Mouse (Mus musculus): ENCODE measurements at regions not wholly inside any gene's neighbourhood (a gene's known extent, or its start where the extent isn't known, plus 50 kb on each side); places are given as distances from the start of the nearest gene placed in this dataset.

GRCm38 (mm10) chr8:107833481-107833880 is 109.0 kb upstream of the Zfhx3 start:
- no peak overlapping the region for H3K27ac ChIP-seq (replicated peaks; ENCODE audit: insufficient read depth, low read depth, low read length)
- H3K36me3 ChIP-seq (ENCODE audit: control insufficient read depth, insufficient read depth, low read length), result no peaks in the 10 kb centered on the region
- no peaks in the 10 kb centered on the region for H3K27me3 ChIP-seq (ENCODE audit: control insufficient read depth, insufficient read depth, low read length)
- no peak for DNase-seq (ENCODE audit: extremely low read depth, low read depth, low spot score)
- no peaks in the 10 kb centered on the region for H3K79me2 ChIP-seq (ENCODE audit: control insufficient read depth, insufficient read depth, low read length)
- no peak overlapping the region for H3K9ac ChIP-seq (ENCODE audit: low read depth, low read length)
- no peaks in the 10 kb centered on the region for H3K4me1 ChIP-seq (ENCODE audit: control insufficient read depth, insufficient read depth, low read length)
- WGBS, result 91% methylated on average over 10 of the region's 10 CpGs
- no peak for TF ChIP-seq POLR2A (IDR thresholded peaks at IDR 0.05; ENCODE audit: extremely low read depth, insufficient read depth, low read length)
- TF ChIP-seq CTCF (IDR thresholded peaks at IDR 0.05; ENCODE audit: low read depth, low read length), result no peak
- no peak overlapping the region for H3K4me3 ChIP-seq (ENCODE audit: insufficient read depth, low read depth, low read length)

- Histone ChIP-seq H3K27ac (replicated peaks; ENCODE audit: insufficient read depth, low read depth, low read length) (no peak overlapping the region), H3K4me1 (ENCODE audit: control insufficient read depth, insufficient read depth, low read length) (no peaks in the 10 kb centered on the region), H3K79me2 (ENCODE audit: control insufficient read depth, insufficient read depth, low read length) (no peaks in the 10 kb centered on the region), H3K27me3 (ENCODE audit: control insufficient read depth, insufficient read depth, low read length) (no peaks in the 10 kb centered on the region), H3K4me3 (ENCODE audit: insufficient read depth, low read depth, low read length) (no peak overlapping the region), H3K36me3 (ENCODE audit: control insufficient read depth, insufficient read depth, low read length) (no peaks in the 10 kb centered on the region), H3K9ac (ENCODE audit: low read depth, low read length) (no peak overlapping the region)
- DNase-seq (ENCODE audit: extremely low read depth, low read depth, low spot score), result no peak
- no peak for TF ChIP-seq POLR2A (IDR thresholded peaks at IDR 0.05; ENCODE audit: extremely low read depth, insufficient read depth, low read length)
- TF ChIP-seq CTCF (IDR thresholded peaks at IDR 0.05; ENCODE audit: low read depth, low read length), result no peak
- WGBS, result 88% methylated on average over 3 of the region's 3 CpGs
Measured at GRCm38 (mm10) chr8:107846141-107846540, 96.3 kb upstream of the Zfhx3 start.

- no peaks in the 10 kb centered on the region for H3K4me1 ChIP-seq (ENCODE audit: control insufficient read depth, insufficient read depth, low read length)
- H3K4me3 ChIP-seq (ENCODE audit: insufficient read depth, low read depth, low read length), result no peak overlapping the region
- TF ChIP-seq CTCF (IDR thresholded peaks at IDR 0.05; ENCODE audit: low read depth, low read length), result no peak
- TF ChIP-seq POLR2A (IDR thresholded peaks at IDR 0.05; ENCODE audit: extremely low read depth, insufficient read depth, low read length), result no peak
- 84% methylated on average over 17 of the region's 17 CpGs for WGBS
- no peaks in the 10 kb centered on the region for H3K27me3 ChIP-seq (ENCODE audit: control insufficient read depth, insufficient read depth, low read length)
- no peak overlapping the region for H3K9ac ChIP-seq (ENCODE audit: low read depth, low read length)
- H3K36me3 ChIP-seq (ENCODE audit: control insufficient read depth, insufficient read depth, low read length), result no peaks in the 10 kb centered on the region
- no peaks in the 10 kb centered on the region for H3K79me2 ChIP-seq (ENCODE audit: control insufficient read depth, insufficient read depth, low read length)
- no peak overlapping the region for H3K27ac ChIP-seq (replicated peaks; ENCODE audit: insufficient read depth, low read depth, low read length)
- no peak for DNase-seq (ENCODE audit: extremely low read depth, low read depth, low spot score)
Measured at GRCm38 (mm10) chr8:107851236-107852043, 91.0 kb upstream of the Zfhx3 start.

GRCm38 (mm10) chr8:107859770-107860169 is 82.7 kb upstream of the Zfhx3 start:
- Histone ChIP-seq H3K4me1 (ENCODE audit: control insufficient read depth, insufficient read depth, low read length) (no peaks in the 10 kb centered on the region), H3K4me3 (ENCODE audit: insufficient read depth, low read depth, low read length) (no peak overlapping the region), H3K27ac (replicated peaks; ENCODE audit: insufficient read depth, low read depth, low read length) (no peak overlapping the region), H3K9ac (ENCODE audit: low read depth, low read length) (no peak overlapping the region), H3K79me2 (ENCODE audit: control insufficient read depth, insufficient read depth, low read length) (no peaks in the 10 kb centered on the region), H3K36me3 (ENCODE audit: control insufficient read depth, insufficient read depth, low read length) (no peaks in the 10 kb centered on the region), H3K27me3 (ENCODE audit: control insufficient read depth, insufficient read depth, low read length) (no peaks in the 10 kb centered on the region)
- TF ChIP-seq POLR2A (IDR thresholded peaks at IDR 0.05; ENCODE audit: extremely low read depth, insufficient read depth, low read length) (no peak), CTCF (IDR thresholded peaks at IDR 0.05; ENCODE audit: low read depth, low read length) (no peak)
- no peak for DNase-seq (ENCODE audit: extremely low read depth, low read depth, low spot score)
- 93% methylated on average over 4 of the region's 4 CpGs for WGBS

GRCm38 (mm10) chr8:107860251-107860650 is 82.2 kb upstream of the Zfhx3 start:
- no peak overlapping the region for H3K9ac ChIP-seq (ENCODE audit: low read depth, low read length)
- H3K27ac ChIP-seq (replicated peaks; ENCODE audit: insufficient read depth, low read depth, low read length), result no peak overlapping the region
- no peak for TF ChIP-seq CTCF (IDR thresholded peaks at IDR 0.05; ENCODE audit: low read depth, low read length)
- TF ChIP-seq POLR2A (IDR thresholded peaks at IDR 0.05; ENCODE audit: extremely low read depth, insufficient read depth, low read length), result no peak
- H3K79me2 ChIP-seq (ENCODE audit: control insufficient read depth, insufficient read depth, low read length), result no peaks in the 10 kb centered on the region
- H3K36me3 ChIP-seq (ENCODE audit: control insufficient read depth, insufficient read depth, low read length), result no peaks in the 10 kb centered on the region
- H3K4me3 ChIP-seq (ENCODE audit: insufficient read depth, low read depth, low read length), result no peak overlapping the region
- no peak for DNase-seq (ENCODE audit: extremely low read depth, low read depth, low spot score)
- WGBS, result 88% methylated on average over 4 of the region's 4 CpGs
- H3K27me3 ChIP-seq (ENCODE audit: control insufficient read depth, insufficient read depth, low read length), result no peaks in the 10 kb centered on the region
- no peaks in the 10 kb centered on the region for H3K4me1 ChIP-seq (ENCODE audit: control insufficient read depth, insufficient read depth, low read length)
